Mouse (Mus musculus) kidney, adult 11 months (tissue): ENCODE measurements around the gene Card10.
"Not testable (repeated sequence)": the region's sequence is repeated elsewhere in the genome, so short reads cannot be mapped to it uniquely, and the experiment has no call there.

Experiments
- DNase-seq: peaks from one replicate; pipeline ENCODE4 v3.0.0; 2022

Gene Card10

DNA sequence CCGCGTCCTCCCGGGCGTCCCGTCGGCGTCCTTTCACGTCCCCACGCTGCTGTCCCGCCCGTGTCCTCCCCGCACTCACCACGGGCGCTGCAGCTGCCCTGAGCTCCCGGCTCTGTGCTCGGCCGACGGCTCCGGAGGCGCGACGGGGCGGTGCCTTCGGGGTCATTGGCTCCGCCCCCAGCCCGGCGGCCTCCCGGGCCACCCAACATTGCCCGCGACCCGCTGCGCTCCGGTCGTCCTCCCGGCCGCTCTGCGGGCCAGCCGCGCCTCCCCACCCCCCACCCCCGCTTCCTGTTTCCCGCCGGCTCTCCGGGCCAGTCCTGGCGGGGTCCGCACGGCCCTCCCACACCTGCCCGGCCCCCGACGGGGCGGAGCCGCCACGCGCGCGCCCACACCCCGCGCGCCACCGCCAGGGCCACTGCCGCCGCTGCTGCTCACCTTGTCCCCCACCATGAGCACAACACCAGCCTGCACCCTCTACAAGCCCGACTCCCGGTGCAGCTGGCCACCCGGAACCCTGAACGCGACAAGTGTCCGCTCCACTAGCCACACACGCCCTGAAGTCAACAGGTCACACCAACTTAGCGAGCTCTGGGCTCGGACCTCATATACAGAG lies at the start of gene Card10:
Card10 (minus strand) TSS at position 267 of the 616 bp plus-strand sequence.
- peak; percentile 71 for DNase-seq

GRCm38 (mm10) chr15:78851505-78852153 lies 48.8 kb upstream of the Card10 start:
- peak; percentile 86 for DNase-seq

- no peak for DNase-seq
These were observed 48.1 kb upstream of the Card10 start for GRCm38 (mm10) chr15:78850944-78851343.

- DNase-seq = no peak
These were observed 47.4 kb upstream of the Card10 start for GRCm38 (mm10) chr15:78850059-78850824.

DNA sequence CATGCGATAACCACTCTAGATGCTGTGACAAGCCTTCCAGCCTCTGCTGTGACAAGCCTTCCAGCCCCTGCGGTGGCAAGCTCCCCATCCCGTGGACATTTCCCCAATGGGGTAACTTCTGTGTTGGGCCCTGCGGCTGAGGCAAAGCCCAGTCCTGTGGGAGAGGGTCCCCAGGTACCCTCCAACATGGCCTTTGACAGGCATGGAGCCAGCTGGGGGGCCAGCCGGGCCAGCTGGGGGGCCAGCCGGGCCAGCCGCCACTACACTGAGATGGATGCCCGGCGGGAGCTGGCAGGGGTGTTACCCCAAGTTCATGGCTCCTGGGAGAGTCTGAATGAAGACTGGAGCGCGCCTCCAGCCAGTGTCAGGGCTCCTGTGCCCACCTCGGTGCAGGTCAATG lies 46.6 kb upstream of the Card10 start:
- DNase-seq = no peak

GRCm38 (mm10) chr15:78848467-78848866 lies 45.6 kb upstream of the Card10 start:
- DNase-seq = peak; percentile 87

DNA sequence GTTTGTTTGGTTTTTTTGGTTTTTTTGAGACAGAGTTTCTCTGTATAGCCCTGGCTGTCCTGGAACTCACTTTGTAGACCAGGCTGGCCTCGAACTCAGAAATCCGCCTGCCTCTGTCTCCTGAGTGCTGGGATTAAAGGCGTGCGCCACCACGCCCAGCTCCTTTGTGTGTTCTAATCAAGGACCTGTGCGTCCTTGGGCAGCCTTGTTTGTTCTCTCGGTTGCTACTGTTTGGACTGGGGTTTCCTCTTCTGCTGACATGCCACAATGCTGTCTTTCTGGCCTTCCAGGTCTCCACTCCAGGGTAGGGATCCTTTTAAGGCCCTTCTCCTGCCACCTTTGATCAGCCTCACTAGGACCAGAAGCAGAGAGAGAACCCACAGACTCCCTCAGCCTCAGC lies 44.0 kb upstream of the Card10 start:
- not testable (repeated sequence) for DNase-seq

GRCm38 (mm10) chr15:78846352-78846751 lies 43.5 kb upstream of the Card10 start:
- no peak for DNase-seq

DNA sequence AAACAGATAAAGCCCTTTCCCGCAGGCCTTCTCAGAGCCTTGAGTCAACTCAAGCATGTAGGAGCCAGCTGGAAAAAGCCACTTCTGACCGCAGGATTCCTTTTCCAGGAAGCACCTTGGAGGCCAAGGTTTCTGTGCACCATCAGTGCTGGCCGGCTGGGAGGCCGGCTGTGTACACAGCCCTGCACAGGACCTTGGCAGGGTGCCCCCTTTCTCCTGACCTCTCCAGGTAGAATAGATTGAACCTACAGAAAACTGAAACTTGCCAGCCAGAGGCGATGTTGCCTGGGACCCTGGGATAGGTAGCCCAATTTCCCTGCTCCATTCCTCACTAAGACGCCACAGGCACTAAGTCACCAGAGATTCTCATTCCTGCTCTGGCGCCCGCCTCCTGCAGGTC lies 43.0 kb upstream of the Card10 start:
- DNase-seq = no peak

DNA sequence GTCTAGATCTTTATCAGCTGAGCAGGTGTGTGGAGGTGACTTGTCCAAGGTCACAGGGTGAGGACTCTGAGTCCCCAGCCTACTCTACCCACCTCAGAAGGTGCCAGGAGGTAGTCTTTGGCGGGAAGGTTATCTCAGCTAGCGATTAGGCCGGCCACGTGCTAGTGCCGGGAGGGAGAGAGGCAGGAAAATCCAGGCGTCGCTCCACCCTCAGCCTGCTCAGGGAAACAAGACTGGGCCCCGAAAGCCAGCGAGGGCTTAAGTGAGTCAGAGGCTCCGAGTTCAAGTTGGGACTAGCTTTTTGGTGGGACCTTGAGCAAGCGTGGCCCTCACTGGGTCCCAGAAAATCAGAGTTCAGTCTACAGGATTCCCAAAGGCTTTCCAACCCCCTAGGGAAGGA lies 42.5 kb upstream of the Card10 start:
- peak; percentile 67 for DNase-seq

DNA sequence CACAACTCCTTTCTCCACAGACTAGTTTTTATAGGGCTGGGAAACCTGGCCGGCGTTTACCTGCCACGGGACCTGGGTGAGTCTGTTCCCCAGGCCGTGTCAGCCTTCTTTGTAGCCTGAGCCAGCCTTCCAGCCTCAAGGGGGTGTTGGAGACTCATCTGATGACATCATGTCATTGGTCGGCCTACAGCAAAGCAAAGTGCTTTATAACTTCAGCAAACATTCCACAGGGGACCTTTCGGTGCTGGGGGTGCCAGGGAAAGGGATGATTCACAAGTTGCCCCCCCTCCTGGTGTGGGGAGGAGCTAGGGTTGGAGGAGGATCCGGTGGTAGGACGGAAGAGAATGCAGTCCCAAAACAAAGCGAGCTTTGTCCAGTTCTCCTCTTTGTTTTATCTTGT lies 41.9 kb upstream of the Card10 start:
- DNase-seq = peak; percentile 69

DNA sequence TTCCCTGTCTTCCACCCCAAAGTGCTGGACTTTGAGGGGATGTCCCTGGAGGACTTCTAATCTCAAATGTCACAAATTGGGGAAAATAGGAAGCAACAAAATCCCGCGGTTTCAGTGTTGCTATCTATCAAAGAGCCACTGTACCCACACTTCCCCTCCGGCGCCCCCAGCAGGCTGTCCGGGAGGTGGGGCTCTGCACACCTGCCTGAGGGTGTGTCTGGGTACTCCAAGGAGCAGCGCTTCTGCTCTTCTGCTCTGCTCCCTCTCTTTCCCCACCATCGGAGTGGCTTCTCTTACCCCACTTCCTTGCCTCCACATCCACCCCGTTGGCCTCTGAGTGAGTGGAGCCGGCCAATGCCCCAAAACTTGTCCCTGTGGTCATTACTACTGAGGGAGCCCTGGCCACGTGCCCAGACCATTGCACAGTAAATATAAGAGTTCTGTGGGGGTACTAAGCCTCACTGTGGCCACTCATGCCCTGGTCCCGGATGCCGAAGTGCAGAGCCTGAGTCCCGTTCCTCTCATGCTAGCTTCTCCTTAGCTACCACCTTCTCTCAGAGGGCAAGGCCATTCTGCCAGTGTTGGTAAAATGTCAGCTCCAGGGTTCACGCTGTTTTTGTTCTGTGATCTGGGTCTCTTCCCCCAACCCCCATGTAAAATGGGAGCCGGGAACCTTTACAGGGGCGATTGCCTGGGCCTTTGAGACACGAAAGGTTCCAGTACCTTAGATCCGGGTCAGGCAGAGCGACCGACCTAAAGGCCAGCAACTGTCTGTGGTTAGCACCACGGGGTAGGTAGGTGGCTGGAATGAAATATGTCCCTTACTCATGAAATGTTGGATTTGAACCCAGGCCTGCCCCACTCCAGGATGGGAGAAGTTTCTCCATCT lies 41.0 kb upstream of the Card10 start:
- DNase-seq = peak; percentile 33

GRCm38 (mm10) chr15:78842371-78843163 lies 39.7 kb upstream of the Card10 start, which contains the start of gene Cdc42ep1:
TSS of gene Cdc42ep1 (plus strand) at chr15:78842624.
- DNase-seq = peak; percentile 70

DNA sequence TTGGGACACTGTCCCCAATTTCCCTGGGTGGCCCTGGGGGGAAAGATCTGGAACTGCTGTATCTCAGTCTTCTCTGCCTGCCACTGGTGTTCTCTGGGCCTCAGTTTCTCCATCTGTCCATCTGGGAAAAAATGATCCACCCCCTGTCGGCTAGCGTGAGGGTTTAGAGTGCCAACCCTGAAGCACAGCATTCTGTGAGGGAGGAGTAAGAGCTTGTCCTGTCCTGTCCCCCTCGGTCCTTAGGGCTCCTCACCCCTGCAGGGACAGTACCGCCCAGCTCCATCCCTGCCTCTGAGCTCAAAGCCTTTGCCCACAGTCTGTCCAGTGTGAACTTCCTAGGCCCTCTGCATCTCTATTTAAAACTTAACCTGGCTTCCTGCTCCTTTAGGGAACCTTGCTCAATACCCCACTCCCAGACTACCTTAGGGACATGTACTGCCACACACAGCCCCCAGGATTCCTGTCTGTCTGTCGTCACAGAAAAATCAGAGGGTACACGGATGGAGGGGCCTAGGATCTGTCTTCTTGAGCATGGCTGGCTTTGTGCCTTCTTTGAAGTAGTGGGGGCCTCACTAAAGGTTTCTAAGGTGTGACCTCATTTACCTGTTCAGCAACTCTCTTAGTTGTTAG lies 38.4 kb upstream of the Card10 start:
- DNase-seq = peak; percentile 11

- peak; percentile 11 for DNase-seq
These were observed 37.9 kb upstream of the Card10 start for GRCm38 (mm10) chr15:78840751-78841150.

DNA sequence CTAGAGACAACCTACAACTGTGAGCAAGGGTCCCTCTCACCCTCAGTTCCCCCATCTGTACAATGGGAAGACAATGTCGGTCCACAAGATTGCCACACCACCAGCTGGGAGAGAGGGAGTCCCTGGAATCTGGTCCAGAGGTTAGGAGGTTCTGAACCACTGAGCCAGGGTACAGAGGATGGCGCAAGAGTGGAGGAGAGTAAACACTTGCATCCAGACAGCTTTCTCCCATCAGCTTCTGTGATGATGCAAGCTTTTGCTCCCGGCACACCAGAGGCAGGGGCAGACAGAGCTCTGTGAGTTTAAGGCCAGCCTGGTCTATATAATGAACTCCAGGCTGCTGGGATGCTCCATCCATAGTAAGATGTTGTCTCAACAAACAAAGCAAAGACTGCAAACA lies 37.4 kb upstream of the Card10 start:
- peak; percentile 42 for DNase-seq

DNA sequence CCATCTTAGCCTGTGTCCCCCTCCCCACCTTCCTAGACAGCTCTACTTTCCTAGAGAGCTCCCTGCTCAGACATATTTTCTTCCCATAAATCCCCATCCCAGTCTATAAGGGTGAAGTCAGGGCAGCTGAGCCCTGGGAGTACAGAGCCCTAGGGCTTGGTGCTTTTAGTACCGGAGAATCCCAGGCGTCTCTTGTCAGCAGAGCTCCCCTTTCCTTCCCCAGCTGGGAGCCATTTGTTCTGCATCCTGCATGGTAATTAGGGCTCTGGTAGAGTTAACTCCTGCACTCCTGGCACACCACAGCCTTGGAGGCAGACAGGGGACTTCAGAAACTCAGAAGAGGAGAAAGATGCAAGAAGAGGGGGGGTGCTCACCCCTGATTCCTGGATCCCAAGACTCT lies 36.9 kb upstream of the Card10 start:
- DNase-seq = no peak

GRCm38 (mm10) chr15:78836086-78836621 lies 33.3 kb upstream of the Card10 start:
- DNase-seq = peak; percentile 80

GRCm38 (mm10) chr15:78835200-78836085 lies 32.6 kb upstream of the Card10 start:
- peak; percentile 66 for DNase-seq
